Mouse (Mus musculus) spleen, postnatal 36 days (tissue): ENCODE results near the gene Fbxl19.
A peak's percentile ranks its signal among the peaks of the same experiment; 100 is the strongest.
"Not testable (repeated sequence)": the region's sequence is repeated elsewhere in the genome, so short reads cannot be mapped to it uniquely, and the experiment has no call there.

Experiments
- DNase-seq, 2 experiments: peaks; one replicate each; pipeline ENCODE4 v3.0.0; 2022; ENCODE audit warnings: low spot score in 2 of 2, mixed read lengths in 1 of 2

Fbxl19 gene

DNA sequence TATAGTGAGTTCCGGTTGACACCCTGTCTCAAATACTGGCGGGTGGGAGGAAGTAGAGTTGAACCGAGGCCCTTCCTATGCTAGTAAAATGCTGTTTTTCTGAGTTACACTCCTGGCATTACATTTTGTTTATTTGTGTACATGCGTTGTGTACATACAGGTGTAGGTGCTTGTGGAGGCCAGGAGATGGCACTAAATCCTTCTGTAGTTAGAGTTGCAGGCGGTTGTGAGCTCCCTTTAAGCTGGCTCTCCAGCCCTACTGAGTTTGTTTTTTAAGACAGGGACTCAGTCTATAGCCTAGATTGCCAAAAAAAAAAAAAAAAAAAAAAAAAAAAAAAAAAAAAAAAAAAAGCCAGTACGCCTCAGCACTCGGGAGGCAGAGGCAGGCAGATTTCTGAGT lies 16.4 kb upstream of the Fbxl19 start:
- DNase-seq, result no peak

DNA sequence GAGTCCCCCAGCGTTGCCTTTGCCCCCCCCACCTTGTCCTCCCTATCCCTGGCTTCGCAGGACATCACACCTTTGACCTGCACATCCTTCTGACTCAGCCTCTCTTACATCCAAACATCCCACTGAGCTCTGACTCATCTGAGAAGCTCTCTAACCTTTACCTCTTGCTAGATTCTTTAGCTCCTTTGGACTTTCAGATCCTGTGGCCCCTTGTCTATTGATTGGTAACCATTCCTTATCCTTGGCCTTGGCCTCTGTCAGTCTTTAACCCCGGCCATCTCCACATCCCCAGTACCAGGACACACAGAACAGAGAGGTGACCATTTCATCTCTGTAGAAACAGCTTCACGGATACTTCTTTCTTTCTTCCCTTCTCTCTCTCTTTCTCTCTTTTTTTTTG lies 14.2 kb upstream of the Fbxl19 start:
- DNase-seq, result no peak

DNA sequence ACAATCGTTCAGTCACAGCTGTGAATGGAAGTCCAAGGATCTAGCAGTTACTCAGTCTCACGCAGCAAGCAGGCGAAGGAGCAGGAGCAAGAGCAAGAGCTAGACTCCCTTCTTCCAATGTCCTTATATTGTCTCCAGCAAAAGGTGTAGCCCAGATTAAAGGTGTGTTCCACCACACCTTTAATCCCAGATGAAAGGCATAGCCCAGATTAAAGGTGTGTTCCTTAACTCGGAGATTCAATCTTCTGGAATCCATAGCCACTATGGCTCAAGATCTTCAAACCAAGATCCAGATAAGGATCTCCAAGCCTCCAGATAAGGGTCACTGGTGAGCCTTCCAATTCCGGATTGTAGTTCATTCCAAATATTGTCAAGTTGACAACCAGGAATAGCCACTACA lies 12.3 kb upstream of the Fbxl19 start, which contains the start of gene Ctf2:
TSS of gene Ctf2 (minus strand) at position 101 of the 400 bp plus-strand sequence.
- DNase-seq, result not testable (repeated sequence)

DNA sequence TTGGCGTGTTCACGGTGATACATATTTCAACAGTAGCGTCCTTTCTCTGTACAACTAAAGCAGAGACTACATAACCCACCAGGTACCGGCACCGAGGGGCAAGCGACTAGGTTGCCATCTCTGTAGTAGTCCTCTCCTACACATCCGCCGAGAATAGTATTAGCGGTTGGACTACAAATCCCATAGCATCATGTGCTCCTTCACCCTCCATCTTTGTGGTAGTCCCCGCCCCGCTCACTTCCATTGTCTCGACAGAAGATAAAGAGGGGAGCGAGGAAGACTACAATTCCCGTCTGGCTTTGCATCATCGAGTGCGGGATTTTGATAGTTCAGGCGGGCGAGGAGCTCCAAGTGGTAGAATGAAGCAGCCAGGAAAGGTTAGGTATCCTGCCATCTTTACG lies 908 bp downstream of the Fbxl19 start:
- DNase-seq, result peak; percentile 91 to 94

DNA sequence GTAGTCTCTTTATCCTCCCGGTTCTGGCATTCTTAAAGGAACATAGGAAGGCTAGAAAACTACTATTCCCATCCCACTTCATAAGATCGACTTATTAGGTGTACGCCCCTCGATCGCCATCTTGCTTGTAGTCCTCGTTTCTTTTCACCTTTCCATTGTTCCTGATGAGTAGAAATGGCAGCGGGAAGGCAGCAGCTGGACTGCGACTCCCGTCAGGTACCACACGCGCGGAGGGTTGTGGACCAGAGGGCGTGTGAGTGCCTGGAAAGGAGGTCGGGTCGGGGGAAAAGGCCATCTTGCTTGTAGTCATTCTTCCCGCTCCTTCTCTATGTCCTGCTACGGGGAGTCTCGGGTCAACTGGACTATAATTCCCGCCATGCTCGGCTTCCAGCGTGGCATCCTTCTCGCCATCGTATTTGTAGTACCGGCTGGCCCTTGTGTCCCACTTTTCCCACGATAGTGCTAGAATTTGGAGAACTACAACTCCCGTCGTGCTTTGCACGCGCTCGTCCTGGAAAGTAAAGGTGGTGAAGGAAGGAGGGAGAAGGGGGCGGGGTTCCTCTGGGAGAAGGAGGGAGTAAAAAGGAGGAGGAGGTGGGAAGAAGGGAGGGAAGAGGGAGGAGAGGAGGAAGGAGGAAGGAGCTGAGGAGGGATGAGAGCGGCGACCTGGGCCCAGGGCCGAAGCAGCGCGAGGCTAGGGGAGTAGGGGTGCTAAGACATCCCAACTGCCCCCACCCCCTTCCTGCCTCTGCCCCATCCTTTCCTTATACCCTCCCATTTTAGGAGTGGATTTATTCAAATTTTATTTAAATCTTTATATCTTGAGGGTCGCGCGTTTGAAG lies 1.5 kb downstream of the Fbxl19 start:
- peak; percentile 75 to 83 for DNase-seq

DNA sequence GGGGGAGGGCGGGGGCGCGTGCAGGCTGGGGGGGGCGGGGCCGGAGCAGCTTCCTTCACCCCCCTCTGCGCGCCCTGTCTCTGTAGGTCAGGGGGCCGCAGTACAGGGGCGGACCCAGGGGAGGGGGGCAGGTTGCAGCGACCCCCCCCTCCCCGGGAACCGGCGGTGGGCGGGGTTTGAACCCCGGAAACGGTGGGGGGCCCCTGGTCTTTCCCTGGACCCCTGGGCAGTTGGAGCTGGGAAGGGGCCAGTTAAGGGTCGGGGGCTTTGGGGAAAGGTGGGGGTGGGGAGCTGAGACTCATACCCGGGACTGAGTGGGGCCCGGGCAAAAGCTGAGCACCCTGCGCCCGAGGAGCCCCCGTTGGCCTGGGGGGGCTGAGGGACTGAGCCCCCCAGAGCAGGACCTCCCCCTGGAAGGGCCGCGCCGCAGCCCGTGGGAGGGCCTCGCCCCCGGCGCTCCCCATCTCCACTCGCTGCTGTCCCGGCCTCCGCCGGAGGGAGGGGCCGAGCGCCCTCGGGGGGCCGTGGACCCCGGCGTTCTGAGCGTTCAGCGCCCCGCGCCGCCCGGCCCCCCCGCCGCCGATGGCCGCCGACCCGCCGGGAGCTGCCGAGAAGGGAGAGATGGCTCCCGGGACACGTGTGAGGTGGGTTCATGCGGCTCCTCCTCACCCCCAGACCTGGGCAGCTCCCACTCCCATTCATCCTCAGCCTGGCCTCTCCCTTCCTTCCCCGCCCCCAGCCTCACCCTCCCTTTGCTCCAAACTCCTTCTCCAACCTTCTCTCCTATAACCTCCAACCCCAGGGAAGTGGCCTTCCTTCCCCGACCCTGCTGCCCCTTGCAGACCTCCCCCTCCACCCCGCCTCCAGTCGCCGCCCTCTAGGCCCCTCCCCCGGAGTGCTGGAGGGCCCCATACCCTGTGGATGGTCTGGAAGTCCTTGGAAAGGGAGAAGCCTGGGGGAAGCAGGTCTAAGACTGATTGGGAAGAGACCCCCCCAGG lies 2.5 kb downstream of the Fbxl19 start:
- peak in 1 of 2 experiments; percentile 20 for DNase-seq

DNA sequence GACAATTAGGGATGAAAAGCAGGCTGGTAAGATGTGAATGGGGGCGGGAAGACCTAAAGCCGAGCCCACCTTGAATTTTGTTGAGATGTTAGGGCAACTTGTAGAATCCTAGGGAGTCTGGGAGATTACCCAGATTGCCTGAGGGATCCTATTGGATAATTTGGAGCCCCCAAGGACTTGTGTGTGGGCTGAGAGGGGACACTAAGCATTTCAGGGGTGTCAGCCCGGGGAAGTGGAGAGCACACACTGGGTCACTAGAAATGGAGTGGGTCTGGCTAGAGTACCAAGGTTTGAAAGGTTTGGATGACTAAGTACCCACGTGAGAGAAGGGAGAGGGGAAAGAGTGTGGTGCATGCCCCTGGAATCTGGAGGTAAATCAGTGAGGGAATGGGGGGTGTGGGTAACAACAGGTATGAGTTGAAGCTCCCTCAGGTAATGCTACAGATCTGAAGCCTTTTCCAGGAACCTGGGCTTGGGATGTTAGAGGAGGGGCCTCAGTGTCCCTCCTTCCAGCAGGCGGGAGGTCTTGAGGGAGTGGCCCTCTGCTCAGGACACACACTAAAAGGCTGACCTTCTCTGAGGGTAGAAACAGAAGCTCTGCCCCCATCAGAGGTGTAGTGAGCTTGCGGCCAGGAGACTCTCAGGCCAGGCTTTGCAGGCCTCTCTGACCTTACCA lies 3.4 kb downstream of the Fbxl19 start:
- no peak for DNase-seq

DNA sequence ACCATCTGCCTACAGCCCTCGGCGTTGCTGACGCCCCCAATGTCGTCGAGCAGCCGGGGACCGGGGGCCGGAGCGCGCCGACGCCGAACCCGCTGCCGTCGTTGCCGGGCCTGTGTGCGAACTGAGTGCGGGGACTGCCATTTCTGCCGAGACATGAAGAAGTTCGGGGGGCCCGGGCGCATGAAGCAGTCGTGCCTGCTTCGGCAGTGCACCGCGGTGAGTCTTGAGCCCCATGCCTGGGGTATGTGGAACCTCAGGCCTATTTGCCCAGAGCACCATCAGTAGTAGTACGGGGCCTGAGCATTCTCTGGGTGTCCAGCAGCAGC lies 3.9 kb downstream of the Fbxl19 start:
- no peak for DNase-seq

DNA sequence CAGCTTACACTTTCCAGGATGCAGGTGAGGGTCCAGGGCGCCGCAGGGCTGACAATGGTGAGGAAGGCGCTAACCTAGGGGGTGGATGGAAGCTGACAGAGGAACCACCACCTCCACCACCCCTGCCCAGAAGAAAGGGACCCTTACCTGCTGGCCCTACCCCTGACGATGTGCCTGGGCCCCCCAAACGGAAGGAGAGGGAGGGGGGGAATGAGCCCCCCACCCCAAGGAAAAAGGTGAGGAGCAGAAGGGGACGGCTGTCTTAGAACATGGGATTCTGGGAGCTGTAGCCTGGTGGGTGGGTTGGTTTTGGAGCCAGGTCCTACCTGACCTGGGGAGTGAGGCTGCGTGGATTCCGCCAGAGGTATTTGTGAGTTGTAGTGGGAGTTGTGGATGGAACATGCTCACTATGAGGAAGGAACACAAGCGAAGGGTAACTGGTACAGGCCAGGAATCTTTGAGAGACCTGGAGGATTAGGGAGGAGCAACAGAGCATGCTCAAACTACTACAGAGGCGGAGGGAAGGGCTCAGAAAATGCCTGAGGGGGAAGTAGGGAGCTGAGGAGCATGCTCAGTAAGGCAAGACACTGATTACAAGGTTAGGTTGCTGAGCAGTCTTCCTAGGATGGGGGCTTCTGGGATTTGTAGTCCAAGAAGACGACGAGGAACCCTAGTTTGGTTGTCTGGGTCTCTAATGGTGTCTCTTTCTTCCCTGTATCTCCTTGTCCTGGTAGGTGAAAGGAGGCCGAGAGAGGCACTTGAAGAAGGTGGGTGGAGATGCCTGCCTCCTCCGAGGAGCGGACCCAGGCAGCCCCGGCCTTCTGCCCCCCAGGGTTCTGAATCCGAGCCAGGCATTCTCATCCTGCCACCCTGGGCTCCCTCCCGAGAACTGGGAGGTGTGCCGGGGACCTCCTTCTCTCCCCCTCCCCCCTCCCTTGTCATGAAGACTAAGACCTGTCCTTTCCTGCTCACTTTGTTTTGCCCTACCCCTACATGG lies 6.1 kb downstream of the Fbxl19 start:
- DNase-seq, result no peak

DNA sequence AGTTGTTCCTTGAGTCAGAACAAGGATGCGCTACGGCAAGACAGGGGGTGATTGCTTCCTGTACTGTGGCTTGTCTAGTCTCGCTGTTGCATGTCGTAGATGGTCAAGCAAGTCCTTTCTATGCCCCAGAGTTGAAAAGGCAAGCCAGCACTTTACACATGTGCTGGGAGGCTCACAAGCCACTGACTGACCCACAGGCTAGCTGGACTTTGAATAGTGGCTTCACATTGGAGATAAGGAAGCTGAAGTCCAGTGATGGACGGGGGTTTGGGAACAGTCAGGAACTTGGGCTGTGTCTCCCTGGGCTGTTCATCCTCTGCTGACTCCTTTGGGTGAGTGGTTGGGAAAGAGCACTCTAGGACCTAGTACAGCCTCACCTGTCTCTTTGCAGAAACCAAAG lies 7.3 kb downstream of the Fbxl19 start:
- DNase-seq, result no peak

DNA sequence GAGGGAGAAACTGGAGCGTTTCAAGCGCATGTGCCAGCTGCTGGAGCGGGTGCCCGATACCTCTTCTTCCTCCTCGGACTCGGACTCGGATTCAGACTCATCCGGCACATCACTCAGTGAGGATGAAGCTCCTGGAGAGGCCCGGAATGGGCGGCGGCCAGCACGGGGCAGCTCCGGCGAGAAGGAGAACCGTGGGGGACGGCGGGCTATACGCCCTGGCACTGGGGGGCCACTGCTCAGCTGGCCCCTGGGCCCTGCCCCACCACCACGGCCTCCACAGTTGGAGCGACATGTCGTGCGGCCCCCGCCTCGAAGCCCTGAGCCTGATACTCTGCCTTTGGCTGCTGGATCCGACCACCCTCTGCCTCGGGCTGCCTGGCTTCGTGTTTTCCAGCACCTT lies 7.7 kb downstream of the Fbxl19 start:
- no peak for DNase-seq

DNA sequence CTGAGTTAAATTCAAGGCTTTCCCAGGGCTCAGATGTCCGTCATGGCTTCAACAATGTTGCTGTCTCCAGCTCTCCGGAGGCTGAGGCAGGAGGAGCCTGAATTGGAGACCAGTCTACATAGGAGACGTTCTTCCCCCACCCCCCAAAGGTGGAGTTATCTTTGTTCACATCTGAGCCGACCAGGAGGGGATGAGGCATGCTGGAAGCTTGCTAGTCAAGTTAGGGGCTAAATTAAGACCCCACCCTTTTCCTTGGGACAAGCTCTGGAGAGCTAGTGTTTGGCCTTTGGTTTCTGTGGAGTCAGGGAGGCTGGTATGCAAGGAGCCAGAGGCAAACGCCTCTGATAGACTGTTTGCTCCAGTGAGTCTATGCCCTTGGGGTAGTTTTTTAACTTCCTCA lies 8.8 kb downstream of the Fbxl19 start:
- DNase-seq, result no peak

DNA sequence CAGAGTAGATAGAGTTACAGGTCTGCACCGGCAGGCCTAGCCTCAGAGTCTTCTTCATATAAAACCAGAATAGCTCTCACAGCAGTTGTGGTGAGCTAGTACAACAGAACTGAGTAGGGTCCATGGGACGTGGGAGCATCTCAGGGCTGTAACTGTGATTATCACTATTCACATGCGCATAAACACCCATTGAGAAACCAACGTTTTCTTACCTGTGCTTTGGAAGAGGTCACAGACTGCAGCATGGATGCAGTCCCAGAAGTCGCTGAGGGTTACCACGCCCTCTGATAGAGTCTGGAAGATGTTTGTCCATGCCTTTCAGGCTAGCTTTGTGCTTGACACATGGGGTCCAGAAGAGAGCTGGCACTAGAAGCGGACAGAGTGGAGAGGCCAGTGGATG lies 9.4 kb downstream of the Fbxl19 start:
- no peak for DNase-seq

DNA sequence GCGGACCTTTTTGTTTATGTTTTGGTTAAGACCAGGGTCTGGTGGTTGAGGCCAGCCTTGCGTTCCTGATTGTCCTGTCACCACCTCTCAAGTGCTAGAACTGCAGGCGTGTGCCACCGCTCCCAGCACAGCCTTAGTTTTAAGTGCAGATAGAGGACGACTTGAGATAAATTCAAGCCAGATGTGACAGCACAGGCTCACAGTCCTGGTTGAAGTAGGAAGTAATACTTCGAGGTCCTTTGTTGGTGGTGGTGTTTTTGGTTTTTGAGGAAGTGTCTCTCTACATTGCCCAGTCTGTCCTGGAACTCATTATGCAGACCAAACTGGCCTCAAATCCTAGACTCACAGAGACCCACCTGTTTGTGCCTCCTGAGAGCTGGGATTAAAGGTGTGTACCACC lies 15.4 kb downstream of the Fbxl19 start:
- DNase-seq, result peak in 1 of 2 experiments; percentile 26

DNA sequence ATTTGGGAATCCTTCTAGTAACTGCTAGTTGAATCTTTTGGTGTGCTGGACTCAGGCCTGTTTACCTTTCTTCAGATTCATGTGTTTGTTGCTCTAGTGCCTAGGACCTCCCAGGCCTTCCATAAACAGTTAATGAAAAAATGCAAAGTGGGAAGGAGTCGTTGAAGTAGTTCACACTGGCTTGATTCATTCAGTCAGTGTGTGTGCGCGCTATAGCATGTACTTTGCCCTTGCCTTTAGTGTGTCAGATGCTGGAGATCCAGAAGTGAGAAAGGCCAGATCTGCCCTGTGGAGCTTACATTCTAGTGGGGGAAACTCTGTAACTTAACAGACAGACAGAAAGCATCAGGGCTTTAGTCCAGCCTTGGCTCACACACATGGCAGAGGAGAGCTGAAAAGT lies 16.1 kb downstream of the Fbxl19 start:
- DNase-seq, result no peak

DNA sequence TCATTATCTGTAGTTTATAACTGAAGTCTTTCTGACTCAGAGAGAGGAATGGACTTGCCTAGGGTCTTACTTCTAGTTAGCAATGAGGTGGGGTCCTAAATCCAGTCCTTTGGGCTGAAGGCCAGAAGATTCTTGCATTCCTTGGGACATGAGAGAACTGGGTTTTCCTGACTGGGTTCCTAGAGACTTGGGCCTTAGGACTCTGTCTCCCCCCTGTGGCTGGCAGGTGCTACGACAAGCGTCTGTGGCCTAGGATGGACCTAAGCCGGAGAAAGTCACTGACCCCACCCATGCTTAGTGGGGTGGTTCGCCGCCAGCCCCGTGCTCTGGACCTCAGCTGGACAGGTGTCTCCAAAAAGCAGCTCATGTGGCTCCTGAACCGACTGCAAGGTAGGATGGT lies 16.7 kb downstream of the Fbxl19 start:
- DNase-seq, result peak; percentile 53 to 61

DNA sequence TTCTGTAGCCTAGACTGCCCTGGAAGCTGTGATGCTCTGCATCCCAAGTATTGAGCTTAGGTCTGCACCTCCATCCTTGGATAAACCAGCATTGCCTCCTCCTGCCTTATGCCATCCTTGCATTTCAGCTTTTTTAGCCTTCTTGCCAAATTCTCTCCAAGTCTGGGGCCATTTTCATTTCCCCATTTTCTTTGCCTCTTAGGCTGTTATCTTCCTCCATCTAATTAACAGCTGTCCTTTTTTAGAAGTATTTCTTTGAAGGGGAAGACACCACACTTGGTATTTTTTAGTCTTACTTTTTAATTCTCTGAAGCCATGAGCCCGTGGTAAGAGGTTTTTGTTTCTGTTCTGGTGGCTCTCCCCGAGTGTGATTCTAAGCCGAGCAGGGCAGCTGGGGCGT lies 19.3 kb downstream of the Fbxl19 start:
- DNase-seq, result no peak

DNA sequence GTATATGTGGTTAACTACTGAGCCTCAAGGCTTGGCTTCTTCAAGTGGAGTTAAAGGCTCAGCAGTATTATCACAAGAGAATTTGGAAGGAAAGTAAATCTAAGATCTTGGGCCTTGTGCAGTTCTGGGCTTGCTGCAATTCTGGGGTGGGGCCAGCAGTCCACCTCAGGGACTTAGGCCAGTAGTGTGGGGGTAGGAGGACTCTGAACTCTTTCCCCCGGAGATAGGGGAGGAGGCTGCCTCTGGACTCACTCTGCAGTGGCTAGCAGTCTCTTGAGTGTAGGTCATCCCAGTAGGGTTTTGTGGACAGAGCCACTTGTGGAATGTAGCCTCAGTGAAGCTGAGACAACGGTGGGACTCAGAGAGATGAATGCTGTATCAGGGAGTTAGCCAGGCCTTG lies 21.4 kb downstream of the Fbxl19 start:
- DNase-seq, result no peak

DNA sequence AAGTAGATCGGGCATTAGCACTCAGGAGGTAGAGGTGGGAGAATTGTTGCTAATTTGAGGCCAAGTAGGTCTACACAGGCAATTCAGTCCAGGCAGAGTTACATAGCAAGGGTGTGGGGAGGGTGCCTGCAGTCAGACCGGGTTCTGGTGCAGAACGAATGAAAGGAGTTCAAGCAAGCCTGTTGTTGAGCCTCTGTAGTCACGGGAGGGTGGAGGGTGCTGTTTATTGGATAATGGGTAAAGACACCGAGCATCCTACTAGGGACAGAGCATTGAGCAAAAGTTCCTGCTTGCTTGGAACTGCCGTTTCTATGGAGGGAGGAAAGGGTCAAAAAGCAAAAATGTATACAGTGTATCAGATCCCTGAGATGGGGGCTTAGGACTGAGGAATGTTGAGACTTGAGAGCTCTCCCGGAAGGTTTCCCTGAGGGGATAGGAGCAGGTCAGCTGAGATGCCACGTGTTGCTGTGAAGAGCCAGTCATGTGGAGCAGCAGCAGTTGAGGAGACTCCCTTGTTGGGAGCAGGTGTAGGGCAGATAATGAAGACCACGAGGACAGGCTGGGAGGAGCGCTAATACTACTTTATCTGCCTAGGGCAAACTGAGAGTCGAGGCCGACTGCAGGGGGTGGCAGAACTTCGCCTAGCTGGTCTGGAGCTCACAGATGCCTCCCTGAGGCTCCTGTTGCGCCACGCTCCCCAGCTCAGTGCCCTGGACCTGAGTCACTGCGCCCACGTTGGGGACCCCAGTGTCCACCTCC lies 22.7 kb downstream of the Fbxl19 start:
- peak; percentile 60 to 72 for DNase-seq
